Comparison of ENCODE assay signal across 14 mouse cellular contexts in genomic region chr14:25510362-25510761, GRCm38 (mm10). TPM values are rescaled to one million over a fixed set of nuclear protein-coding genes. Genes with fewer than 3 reads are reported as not detected.
DNase-seq lines count a peak whose midpoint lies in the region; ATAC-seq and TF ChIP-seq lines count a peak whose summit lies in the region.
"Had no signal": no experiment of that assay in that cellular context is flagged by ENCODE, and none has a peak within 500 bp of the region (broad histone marks: within the 10 kb centered on the region; RNA-seq: fewer than 3 reads in every experiment).

No protein-coding gene starts in this region.

- H3K9ac ChIP-seq in forebrain, embryonic 12.5 days, result no peak overlapping the region
- no peak overlapping the region for H3K9ac ChIP-seq in forebrain, postnatal 0 days
- no peak overlapping the region; the same call in 1 of the 2 replicates for H3K9ac ChIP-seq in heart, embryonic 16.5 days (ENCODE audit: low read length)
- no peak overlapping the region for H3K9ac ChIP-seq in hindbrain, embryonic 14.5 days

- H3K9me3 ChIP-seq in forebrain, embryonic 12.5 days, result no peaks in the 10 kb centered on the region
- H3K9me3 ChIP-seq in forebrain, postnatal 0 days (ENCODE audit: low read length), result no peaks in the 10 kb centered on the region
- H3K9me3 ChIP-seq in heart, embryonic 16.5 days (replicated peaks; ENCODE audit: control insufficient read depth, low read length), result no peaks in the 10 kb centered on the region
- H3K9me3 ChIP-seq in embryonic facial prominence, embryonic 10.5 days, result no peaks in the 10 kb centered on the region
- no peaks in the 10 kb centered on the region for H3K9me3 ChIP-seq in hindbrain, embryonic 14.5 days (ENCODE audit: control insufficient read depth, low read length)

- ATAC-seq in forebrain, embryonic 12.5 days (ENCODE audit: low FRiP score), result no peak
- no peak for ATAC-seq in forebrain, postnatal 0 days
- ATAC-seq in heart, embryonic 16.5 days (replicated peaks; ENCODE audit: extremely low read depth, insufficient read depth, low FRiP score), result no peak
- ATAC-seq in hindbrain, embryonic 14.5 days (ENCODE audit: low FRiP score), result no peak
- ATAC-seq in frontal cortex, adult (ENCODE audit: low TSS enrichment), result no peak
- ATAC-seq: intestine, embryonic 16.5 days had no signal

- TF ChIP-seq CTCF in forebrain, postnatal 0 days (IDR thresholded peaks at IDR 0.05; ENCODE audit: low read depth), result no peak

- intact Hi-C loops in heart, postnatal 10 days (cut with DNase I), result no loop called here

- peak overlapping the region; percentile 19; the same call in 1 of the 2 replicates for H3K27ac ChIP-seq in forebrain, embryonic 12.5 days
- H3K27ac ChIP-seq in forebrain, postnatal 0 days (ENCODE audit: low read depth, low read length), result no peak overlapping the region
- H3K27ac ChIP-seq in heart, embryonic 16.5 days (ENCODE audit: low read length), result peak overlapping the region; percentile 11
- H3K27ac ChIP-seq in embryonic facial prominence, embryonic 10.5 days (replicated peaks), result peak overlapping the region; percentile 59
- peak overlapping the region; percentile 48; the same call in 1 of the 2 replicates for H3K27ac ChIP-seq in hindbrain, embryonic 14.5 days

- 84% methylated on average over 3 of the region's 3 CpGs for WGBS in forebrain, embryonic 12.5 days
- WGBS in forebrain, postnatal 0 days, result 91% methylated on average over 3 of the region's 3 CpGs
- 71% methylated on average over 3 of the region's 3 CpGs for WGBS in heart, embryonic 16.5 days
- 80% methylated on average over 3 of the region's 3 CpGs for WGBS in embryonic facial prominence, embryonic 10.5 days
- WGBS in hindbrain, embryonic 14.5 days, result 72% methylated on average over 3 of the region's 3 CpGs

- peaks cover 66% of the 10 kb centered on the region for H3K4me1 ChIP-seq in forebrain, embryonic 12.5 days
- peaks cover 13% of the 10 kb centered on the region for H3K4me1 ChIP-seq in forebrain, postnatal 0 days (ENCODE audit: insufficient read depth)
- peaks cover 88% of the 10 kb centered on the region for H3K4me1 ChIP-seq in heart, embryonic 16.5 days (ENCODE audit: control insufficient read depth, insufficient read depth, low read length)
- H3K4me1 ChIP-seq in embryonic facial prominence, embryonic 10.5 days, result peaks cover 76% of the 10 kb centered on the region
- H3K4me1 ChIP-seq in hindbrain, embryonic 14.5 days (replicated peaks; ENCODE audit: control insufficient read depth, insufficient read depth, low read length), result peaks cover 52% of the 10 kb centered on the region

- H3K36me3 ChIP-seq in forebrain, embryonic 12.5 days (replicated peaks), result peaks cover 60% of the 10 kb centered on the region
- H3K36me3 ChIP-seq in forebrain, postnatal 0 days (ENCODE audit: insufficient read depth), result peaks cover 6% of the 10 kb centered on the region; the same call in 1 of the 2 replicates
- no peaks in the 10 kb centered on the region for H3K36me3 ChIP-seq in heart, embryonic 16.5 days (ENCODE audit: control insufficient read depth, insufficient read depth)
- H3K36me3 ChIP-seq in embryonic facial prominence, embryonic 10.5 days (replicated peaks), result peaks cover 75% of the 10 kb centered on the region
- peaks cover 36% of the 10 kb centered on the region for H3K36me3 ChIP-seq in hindbrain, embryonic 14.5 days (replicated peaks; ENCODE audit: control insufficient read depth, insufficient read depth)

- no peak overlapping the region for H3K4me2 ChIP-seq in forebrain, embryonic 12.5 days
- no peak overlapping the region for H3K4me2 ChIP-seq in forebrain, postnatal 0 days (ENCODE audit: low read depth)
- no peak overlapping the region for H3K4me2 ChIP-seq in heart, embryonic 16.5 days (ENCODE audit: low read depth, low read length)
- H3K4me2 ChIP-seq in hindbrain, embryonic 14.5 days (replicated peaks), result no peak overlapping the region

- no peak for DNase-seq in forebrain, postnatal 0 days
- DNase-seq in heart, postnatal 10 days, result no peak
- DNase-seq in embryonic facial prominence, embryonic 10.5 days (ENCODE audit: low spot score), result no peak
- DNase-seq in hindbrain, embryonic 14.5 days (ENCODE audit: low spot score), result no peak
- DNase-seq in T-cell, adult 2 months (ENCODE audit: low spot score), result no peak
- DNase-seq: adrenal gland, postnatal 10 days; gastrocnemius, postnatal 10 days; layer of hippocampus, postnatal 36 days; lung, postnatal 36 days had no signal

- H3K4me3 ChIP-seq in forebrain, embryonic 12.5 days (replicated peaks), result no peak overlapping the region
- no peak overlapping the region for H3K4me3 ChIP-seq in forebrain, postnatal 0 days (ENCODE audit: low read depth, low read length)
- H3K4me3 ChIP-seq in heart, embryonic 16.5 days (ENCODE audit: low read length), result no peak overlapping the region
- no peak overlapping the region for H3K4me3 ChIP-seq in embryonic facial prominence, embryonic 10.5 days
- H3K4me3 ChIP-seq in hindbrain, embryonic 14.5 days (replicated peaks; ENCODE audit: low read length), result no peak overlapping the region
- H3K4me3 ChIP-seq: myocyte had no signal

- no peaks in the 10 kb centered on the region for H3K27me3 ChIP-seq in forebrain, embryonic 12.5 days
- no peaks in the 10 kb centered on the region for H3K27me3 ChIP-seq in forebrain, postnatal 0 days (ENCODE audit: insufficient read depth, low read length)
- H3K27me3 ChIP-seq in heart, embryonic 16.5 days (ENCODE audit: control insufficient read depth, insufficient read depth, low read length), result no peaks in the 10 kb centered on the region
- no peaks in the 10 kb centered on the region for H3K27me3 ChIP-seq in embryonic facial prominence, embryonic 10.5 days (replicated peaks; ENCODE audit: low read depth, poor library complexity, severe bottlenecking)
- H3K27me3 ChIP-seq in hindbrain, embryonic 14.5 days (ENCODE audit: control insufficient read depth, insufficient read depth, low read length), result no peaks in the 10 kb centered on the region

RNA-seq across cellular contexts. Expression of gene Zmiz1, which starts 51.4 kb away (rescaled TPM):
- 64.1 and 68.3 TPM in 2 replicates for polyA plus RNA-seq in forebrain, embryonic 12.5 days (2016; fragmentation: Nextera tagmentation; extraction: Ambion mirVana)
- 48.5 and 75.6 TPM in 2 replicates for total RNA-seq in forebrain, postnatal 0 days (2014; rRNA removed)
- polyA plus RNA-seq in forebrain, postnatal 0 days (2015; fragmentation: Nextera tagmentation; extraction: Ambion mirVana), result 27.7 and 38.0 TPM in 2 replicates
- polyA plus RNA-seq in heart, embryonic 16.5 days (2015; fragmentation: Nextera tagmentation; extraction: Ambion mirVana), result 20.6 and 22.6 TPM in 2 replicates
- total RNA-seq in heart, postnatal 10 days (2021), result 10 to 100 TPM; 70.9 to 72.0 TPM
- 42.8 and 45.6 TPM in 2 replicates for polyA plus RNA-seq in embryonic facial prominence, embryonic 10.5 days (2016; fragmentation: Nextera tagmentation; extraction: Ambion mirVana)
- polyA plus RNA-seq in hindbrain, embryonic 14.5 days (2014; fragmentation: Nextera tagmentation; extraction: Ambion mirVana), result 70.0 and 70.6 TPM in 2 replicates
